Mouse (Mus musculus): ENCODE measurements around the gene Ufl1. TPM values are rescaled to one million over a fixed set of nuclear protein-coding genes. Genes with fewer than 3 reads are reported as not detected.
A peak's percentile ranks its signal among the peaks of the same experiment; 100 is the strongest.
"Not testable (repeated sequence)": the region's sequence is repeated elsewhere in the genome, so short reads cannot be mapped to it uniquely, and the experiment has no call there.

Gene Ufl1
- 23.4 and 24.2 TPM in 2 replicates for polyA plus RNA-seq (2012; ENCODE audit: insufficient read depth, insufficient read length, missing spikeins)

DNA sequence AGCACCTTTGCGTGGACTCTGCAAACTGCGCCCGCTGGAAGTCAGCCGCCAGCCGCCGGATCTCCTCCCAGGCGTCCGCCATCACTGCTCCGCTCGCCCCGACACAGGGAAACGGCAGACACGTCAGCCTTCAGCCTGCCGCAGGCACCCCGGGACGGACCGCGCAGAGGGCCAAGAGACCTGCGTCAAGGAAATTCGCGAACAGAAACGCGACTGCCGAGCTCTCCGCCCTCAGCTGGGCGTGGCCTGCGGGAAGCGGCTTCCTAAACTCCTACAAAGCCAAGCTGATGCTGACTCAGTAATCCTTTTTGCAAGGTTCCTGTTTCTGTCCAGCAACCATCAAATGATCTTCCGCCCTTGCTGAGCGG is at the start of gene Ufl1:
Gene Ufl1 (minus strand): TSS at position 151 of the 368 bp plus-strand sequence.
- Histone ChIP-seq H3K4me1 (ENCODE audit: control insufficient read depth, insufficient read depth, low read length) (peaks cover 5% of the 10 kb centered on the region), H3K4me3 (ENCODE audit: insufficient read depth, low read length) (peak within 1 kb of the TSS; percentile 79), H3K27ac (ENCODE audit: insufficient read depth, low read depth, low read length) (peak within 1 kb of the TSS; percentile 79)
- TF ChIP-seq POLR2A (IDR thresholded peaks at IDR 0.05; ENCODE audit: borderline replicate concordance, low read depth, low read length) (no peak), CTCF (IDR thresholded peaks at IDR 0.05; ENCODE audit: low read depth, low read length) (no peak)

DNA sequence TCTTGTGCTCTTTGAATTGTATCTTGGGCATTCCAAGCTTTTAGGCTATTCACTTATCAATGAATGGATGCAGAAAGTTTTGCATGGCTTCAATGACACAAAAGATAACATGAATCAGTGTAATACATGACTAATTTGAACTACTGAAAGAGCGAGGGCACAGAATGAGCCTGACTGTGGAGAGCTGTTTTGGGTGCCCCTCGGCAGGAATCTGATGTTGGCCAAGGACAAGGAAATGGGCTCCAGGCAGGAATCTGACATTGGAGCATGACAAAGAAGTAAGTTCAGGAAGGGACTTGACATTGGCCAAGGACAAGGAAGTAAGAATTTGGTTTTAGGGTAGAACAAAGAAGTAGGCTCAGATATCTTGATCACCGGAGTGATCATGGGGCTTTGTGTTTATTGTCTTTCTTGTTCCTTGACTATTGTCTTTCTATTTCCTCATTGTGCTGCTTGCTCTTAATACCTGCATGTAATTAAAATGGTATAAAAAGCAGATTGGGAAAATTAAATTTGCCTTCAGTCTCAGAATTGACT is 44.1 kb upstream of the Ufl1 start:
- Histone ChIP-seq H3K4me3 (ENCODE audit: insufficient read depth, low read length) (no peak overlapping the region), H3K4me1 (ENCODE audit: control insufficient read depth, insufficient read depth, low read length) (no peaks in the 10 kb centered on the region), H3K27ac (ENCODE audit: insufficient read depth, low read depth, low read length) (no peak overlapping the region)
- no peak for TF ChIP-seq CTCF (IDR thresholded peaks at IDR 0.05; ENCODE audit: low read depth, low read length)
- TF ChIP-seq POLR2A (IDR thresholded peaks at IDR 0.05; ENCODE audit: borderline replicate concordance, low read depth, low read length) = no peak

DNA sequence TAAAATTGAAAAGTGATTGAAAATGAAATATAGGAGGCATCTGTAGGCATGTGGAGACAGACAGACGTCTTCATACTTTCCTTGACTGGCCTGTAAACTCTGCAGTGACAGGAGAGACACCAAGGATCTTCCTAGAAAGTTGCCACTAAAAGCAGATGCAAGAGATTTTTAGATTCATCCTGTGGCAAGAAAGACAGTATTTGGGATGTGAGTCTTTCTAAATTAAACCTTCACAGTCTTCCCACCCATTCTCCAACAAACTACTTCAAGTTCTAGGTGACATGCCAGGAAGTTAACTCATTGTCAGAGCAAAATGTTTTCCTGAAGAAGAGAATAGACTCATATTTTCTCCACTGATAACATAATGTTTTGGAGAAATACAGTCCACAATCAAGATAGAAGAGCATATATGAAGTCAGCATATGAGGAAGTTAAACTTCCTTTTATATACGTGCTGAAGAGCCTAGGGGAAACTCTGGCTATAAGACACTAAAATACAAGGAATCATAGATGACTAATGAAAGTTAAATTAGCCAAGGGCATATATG is 41.1 kb upstream of the Ufl1 start:
- TF ChIP-seq POLR2A (IDR thresholded peaks at IDR 0.05; ENCODE audit: borderline replicate concordance, low read depth, low read length) (no peak), CTCF (IDR thresholded peaks at IDR 0.05; ENCODE audit: low read depth, low read length) (no peak)
- Histone ChIP-seq H3K4me1 (ENCODE audit: control insufficient read depth, insufficient read depth, low read length) (no peaks in the 10 kb centered on the region), H3K4me3 (ENCODE audit: insufficient read depth, low read length) (no peak overlapping the region), H3K27ac (ENCODE audit: insufficient read depth, low read depth, low read length) (no peak overlapping the region)

DNA sequence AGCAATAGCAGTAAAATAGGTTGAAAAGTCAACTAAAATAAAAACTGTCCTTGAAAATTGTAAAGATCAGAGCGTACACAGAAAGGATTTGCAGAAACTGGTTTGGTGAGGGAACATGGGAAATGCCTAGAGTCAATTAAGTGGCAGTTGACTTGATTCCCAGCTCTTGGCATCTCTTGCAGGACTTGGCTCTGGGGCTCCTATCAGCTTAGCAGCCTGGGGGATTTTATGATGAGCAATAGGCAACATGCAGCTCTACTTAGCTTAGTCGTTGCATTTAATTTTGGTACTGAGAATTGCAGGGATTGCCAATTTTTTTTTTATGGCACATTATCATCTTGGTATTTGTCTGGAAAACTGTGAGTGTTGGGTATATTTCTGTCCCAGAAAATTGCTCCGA is 32.1 kb upstream of the Ufl1 start:
- TF ChIP-seq CTCF (IDR thresholded peaks at IDR 0.05; ENCODE audit: low read depth, low read length) (no peak), POLR2A (IDR thresholded peaks at IDR 0.05; ENCODE audit: borderline replicate concordance, low read depth, low read length) (no peak)
- H3K4me3 ChIP-seq (ENCODE audit: insufficient read depth, low read length) = no peak overlapping the region
- no peak overlapping the region for H3K27ac ChIP-seq (ENCODE audit: insufficient read depth, low read depth, low read length)
- H3K4me1 ChIP-seq (ENCODE audit: control insufficient read depth, insufficient read depth, low read length) = no peaks in the 10 kb centered on the region

DNA sequence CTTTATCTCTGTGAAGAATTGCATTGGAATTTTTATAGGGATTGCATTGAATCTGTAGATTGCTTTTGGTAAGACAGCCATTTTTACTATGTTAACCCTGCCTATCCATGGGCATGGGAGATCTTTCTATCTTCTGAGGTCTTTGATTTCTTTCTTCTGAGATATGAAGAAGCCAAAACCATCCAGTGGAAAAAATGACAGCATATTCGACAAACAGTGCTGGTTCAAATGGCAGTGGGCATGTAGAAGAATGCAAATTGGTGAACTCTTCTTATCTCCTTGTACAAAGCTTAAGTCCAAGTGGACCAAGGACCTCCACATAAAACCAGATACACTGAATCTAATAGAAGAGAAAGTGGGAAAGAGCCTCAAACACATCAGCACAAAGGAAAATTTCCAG is 3.4 kb upstream of the Ufl1 start:
- H3K4me3 ChIP-seq (ENCODE audit: insufficient read depth, low read length); H3K4me1 ChIP-seq (ENCODE audit: control insufficient read depth, insufficient read depth, low read length); H3K27ac ChIP-seq (ENCODE audit: insufficient read depth, low read depth, low read length): not testable (repeated sequence)

DNA sequence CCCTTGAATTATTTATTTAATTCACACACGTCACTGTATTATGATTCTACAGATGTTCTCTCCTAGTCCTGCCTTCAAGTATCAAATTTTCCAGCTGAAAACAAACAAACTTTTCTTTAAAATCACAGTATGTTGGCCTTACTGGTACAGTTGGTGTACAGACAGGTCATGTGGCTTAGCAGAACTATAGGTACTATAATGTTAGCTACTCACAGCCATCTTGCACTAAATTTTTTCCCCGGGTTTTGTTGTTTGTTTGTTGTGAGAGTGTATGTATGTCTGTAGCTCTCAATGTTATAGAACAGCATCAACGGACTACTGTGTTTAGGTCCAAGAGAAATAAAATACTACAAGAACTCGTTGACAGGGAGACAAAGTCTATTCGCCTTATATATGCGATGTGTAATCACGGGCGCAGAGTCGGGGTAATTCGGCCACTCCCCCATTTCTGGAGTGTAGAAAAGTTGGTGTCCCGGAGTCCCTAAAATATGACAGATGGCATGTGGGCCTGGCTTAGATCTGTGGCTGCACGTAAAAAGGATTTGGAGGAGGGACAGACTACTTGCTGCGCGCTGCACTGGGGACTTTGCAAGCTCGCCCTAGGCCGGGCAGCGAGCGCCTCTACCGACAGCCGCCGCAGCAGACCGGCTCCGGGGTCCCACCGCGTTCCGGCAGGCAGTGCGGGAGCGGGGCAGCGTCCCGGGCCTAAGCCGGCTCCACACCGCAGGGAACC is 517 bp downstream of the Ufl1 start:
- Histone ChIP-seq H3K27ac (ENCODE audit: insufficient read depth, low read depth, low read length) (peak overlapping the region; percentile 79), H3K4me3 (ENCODE audit: insufficient read depth, low read length) (peak overlapping the region; percentile 79), H3K4me1 (ENCODE audit: control insufficient read depth, insufficient read depth, low read length) (peaks cover 5% of the 10 kb centered on the region)
- TF ChIP-seq POLR2A (IDR thresholded peaks at IDR 0.05; ENCODE audit: borderline replicate concordance, low read depth, low read length) (no peak), CTCF (IDR thresholded peaks at IDR 0.05; ENCODE audit: low read depth, low read length) (0 out of 2 replicates have a peak, but pooled peaks have one; percentile 12)

DNA sequence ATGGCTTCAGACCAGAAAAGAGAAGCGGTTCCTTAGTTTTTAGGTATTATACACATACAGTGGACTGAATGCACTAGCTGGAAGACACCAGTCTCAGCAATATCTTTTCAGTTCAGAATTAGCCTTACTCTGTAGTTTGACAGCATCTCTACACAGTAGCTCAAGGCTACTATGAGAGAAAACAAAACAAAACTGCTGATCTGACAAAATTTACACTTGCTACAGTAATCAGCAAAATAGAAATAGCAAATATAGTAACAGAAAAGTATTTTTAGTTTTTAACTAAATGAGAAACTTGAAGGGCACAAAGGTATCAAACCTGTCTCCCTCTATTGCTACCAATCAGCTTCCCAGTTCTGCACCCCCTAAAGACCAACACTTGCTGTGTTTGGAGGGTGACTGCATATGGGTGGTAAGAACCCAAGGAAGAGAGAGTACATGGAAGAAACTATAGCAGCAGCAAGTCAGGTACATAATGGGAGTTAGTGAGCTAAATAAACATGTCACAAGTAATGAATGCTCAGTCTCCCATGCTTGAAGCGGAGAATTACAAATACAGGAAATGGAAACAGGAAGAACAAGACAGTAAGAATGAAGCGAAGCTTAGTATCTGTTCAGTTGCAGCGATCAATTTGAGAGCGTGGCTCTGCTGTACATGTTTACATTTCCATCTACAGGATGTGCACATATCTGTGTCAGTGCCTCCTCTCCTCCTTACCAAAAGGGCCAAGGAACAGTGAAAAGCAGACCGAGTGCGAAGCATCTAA is 8.6 kb downstream of the Ufl1 start:
- TF ChIP-seq POLR2A (IDR thresholded peaks at IDR 0.05; ENCODE audit: borderline replicate concordance, low read depth, low read length) (no peak), CTCF (IDR thresholded peaks at IDR 0.05; ENCODE audit: low read depth, low read length) (no peak)
- H3K27ac ChIP-seq (ENCODE audit: insufficient read depth, low read depth, low read length) = 0 out of 2 replicates have a peak overlapping the region, but pooled peaks have one; percentile 10
- H3K4me1 ChIP-seq (ENCODE audit: control insufficient read depth, insufficient read depth, low read length) = peaks cover 6% of the 10 kb centered on the region
- H3K4me3 ChIP-seq (ENCODE audit: insufficient read depth, low read length) = no peak overlapping the region

DNA sequence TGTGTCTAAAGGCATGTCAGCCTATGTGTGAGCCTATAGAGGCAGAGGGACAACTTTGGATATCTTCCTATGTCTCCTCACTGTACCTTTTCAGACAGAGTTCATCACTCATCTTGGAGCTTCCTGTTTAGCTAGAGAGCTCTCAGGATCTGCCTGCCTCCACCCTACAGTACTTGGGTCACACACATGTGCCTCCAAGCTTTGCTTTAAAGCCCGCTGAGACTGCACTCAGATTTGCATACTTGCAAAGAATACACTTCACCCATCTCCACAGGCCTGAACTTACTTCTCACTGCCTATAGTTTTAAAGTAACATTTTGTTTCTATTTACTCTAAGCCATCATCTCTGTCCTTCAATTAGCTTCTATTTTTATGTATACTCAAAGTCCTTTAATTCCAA is 9.7 kb downstream of the Ufl1 start:
- H3K4me1 ChIP-seq (ENCODE audit: control insufficient read depth, insufficient read depth, low read length) = peaks cover 6% of the 10 kb centered on the region
- TF ChIP-seq POLR2A (IDR thresholded peaks at IDR 0.05; ENCODE audit: borderline replicate concordance, low read depth, low read length) = no peak
- no peak for TF ChIP-seq CTCF (IDR thresholded peaks at IDR 0.05; ENCODE audit: low read depth, low read length)
- H3K27ac ChIP-seq (ENCODE audit: insufficient read depth, low read depth, low read length) = no peak overlapping the region
- no peak overlapping the region for H3K4me3 ChIP-seq (ENCODE audit: insufficient read depth, low read length)

DNA sequence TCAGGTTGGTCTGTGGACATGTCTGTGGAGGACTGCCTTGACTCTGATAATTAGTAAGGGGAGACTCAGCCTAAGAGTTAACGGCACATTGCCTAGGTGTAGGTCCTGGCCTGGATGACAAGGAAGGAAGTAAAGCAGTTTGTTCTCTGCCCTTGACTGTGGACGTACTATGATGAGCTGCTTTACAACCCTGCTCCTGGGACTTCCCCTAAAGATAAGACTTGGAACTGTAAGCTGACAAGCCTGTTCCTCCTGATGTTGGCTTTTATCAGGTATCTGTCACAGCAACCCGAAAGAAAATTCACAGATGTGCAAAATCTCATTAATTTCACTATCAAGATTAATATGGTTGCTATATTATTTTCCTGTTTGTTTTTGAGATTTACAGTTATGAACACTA is 14.5 kb downstream of the Ufl1 start:
- H3K27ac ChIP-seq (ENCODE audit: insufficient read depth, low read depth, low read length) = no peak overlapping the region
- H3K4me1 ChIP-seq (ENCODE audit: control insufficient read depth, insufficient read depth, low read length) = no peaks in the 10 kb centered on the region
- H3K4me3 ChIP-seq (ENCODE audit: insufficient read depth, low read length) = no peak overlapping the region
- TF ChIP-seq POLR2A (IDR thresholded peaks at IDR 0.05; ENCODE audit: borderline replicate concordance, low read depth, low read length) = no peak
- no peak for TF ChIP-seq CTCF (IDR thresholded peaks at IDR 0.05; ENCODE audit: low read depth, low read length)
